Mouse (Mus musculus): ENCODE measurements around the gene Gcnt4. TPM values are rescaled to one million over a fixed set of nuclear protein-coding genes. Genes with fewer than 3 reads are reported as not detected.

Gcnt4 gene
- 0.11 and 0.15 TPM in 2 replicates for polyA plus RNA-seq (2012)

DNA sequence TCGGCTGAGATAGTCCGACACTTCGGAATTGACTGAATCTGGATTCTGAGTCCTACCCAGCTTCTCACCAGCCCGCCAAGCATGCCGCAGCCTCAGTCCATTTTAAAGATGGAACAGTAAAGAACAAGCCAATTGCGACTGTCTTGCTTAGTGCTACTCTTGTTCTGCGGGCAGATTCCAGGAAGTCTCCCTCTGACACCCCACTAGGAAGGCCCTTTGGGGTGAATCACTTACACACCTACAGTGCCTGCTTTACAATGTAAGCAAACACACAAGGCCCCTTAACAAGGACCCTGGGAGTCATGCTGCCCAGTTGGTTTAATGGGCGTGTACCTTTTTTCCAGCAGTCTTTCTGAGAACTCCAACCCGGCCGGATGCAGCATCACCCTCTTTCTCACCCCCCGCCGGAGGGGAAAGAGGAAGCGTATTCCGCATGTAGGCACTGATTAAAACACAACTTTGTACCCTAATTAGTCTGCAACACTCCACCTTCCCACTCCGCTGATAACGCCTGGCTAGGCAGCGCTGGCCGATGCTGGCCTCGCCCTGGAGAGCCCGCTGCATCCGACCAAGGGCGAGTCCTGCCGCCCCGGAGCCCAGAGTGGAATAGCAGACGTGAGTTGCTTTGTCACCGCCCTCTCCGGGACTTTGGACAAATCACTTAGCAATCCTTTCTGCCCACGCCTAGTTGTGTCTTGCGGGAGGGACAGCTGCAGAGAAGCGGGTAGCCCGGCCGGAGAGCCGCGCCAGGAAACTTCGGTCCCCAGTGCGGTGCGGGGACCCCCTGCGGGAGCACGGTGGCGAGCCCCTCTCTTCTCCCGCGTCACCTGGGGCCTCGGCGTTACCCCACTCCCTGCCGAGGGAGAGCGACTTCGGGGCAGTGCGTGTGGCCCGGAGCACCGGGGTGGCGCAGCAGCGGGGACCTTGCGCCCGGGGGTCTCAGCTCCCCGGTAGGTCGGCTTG is at the start of gene Gcnt4:
Gene Gcnt4 (plus strand): TSS at position 691 of the 963 bp plus-strand sequence.

Other genes starting within 250 kb of the Gcnt4 start
- gene Ankrd31, start 176.4 kb upstream of the Gcnt4 start, polyA plus RNA-seq (2012), result not detected in 2 replicates
- not detected in 2 replicates for gene 1700029F12Rik, start 109.7 kb downstream of the Gcnt4 start, polyA plus RNA-seq (2012)
- 0.03 and 0.05 TPM in 2 replicates for gene Fam169a, start 142.6 kb downstream of the Gcnt4 start, polyA plus RNA-seq (2012)
- 0.13 TPM in 1 of 2 replicates, not detected in the other for gene Gm6169, start 174.5 kb downstream of the Gcnt4 start, polyA plus RNA-seq (2012)
- gene Gfm2, start 213.2 kb downstream of the Gcnt4 start, polyA plus RNA-seq (2012), result 13.9 and 15.2 TPM in 2 replicates
- gene Nsa2, start 213.2 kb downstream of the Gcnt4 start, polyA plus RNA-seq (2012), result 22.8 and 28.8 TPM in 2 replicates

Measured in megakaryocyte-erythroid progenitor cell, adult 5 weeks (primary cell).